Mouse (Mus musculus): ENCODE data around the gene Gm45234.
A peak's percentile ranks its signal among the peaks of the same experiment; 100 is the strongest.

The Gm45234 gene

GRCm38 (mm10) chr6:124738511-124739023, 17.3 kb downstream of the Gm45234 start, which contains the start of gene Ptpn6:
TSS of gene Ptpn6 (minus strand) at chr6:124738714.
- DNase-seq: peak; percentile 79 to 90

GRCm38 (mm10) chr6:124737040-124737439, 18.8 kb downstream of the Gm45234 start:
- no peak for DNase-seq

GRCm38 (mm10) chr6:124734417-124734816, 21.4 kb downstream of the Gm45234 start:
- DNase-seq: no peak

GRCm38 (mm10) chr6:124732476-124733370, 23.1 kb downstream of the Gm45234 start:
- peak; percentile 44 to 59 for DNase-seq

- DNase-seq: no peak
Measured at GRCm38 (mm10) chr6:124731038-124731437, 24.8 kb downstream of the Gm45234 start.

GRCm38 (mm10) chr6:124729850-124730705, 25.7 kb downstream of the Gm45234 start:
- DNase-seq: no peak

GRCm38 (mm10) chr6:124728621-124729020, 27.2 kb downstream of the Gm45234 start:
- no peak for DNase-seq

- DNase-seq: no peak
Measured at GRCm38 (mm10) chr6:124724472-124724871, 31.3 kb downstream of the Gm45234 start.

GRCm38 (mm10) chr6:124723541-124723940, 32.3 kb downstream of the Gm45234 start:
- DNase-seq: no peak

- DNase-seq: no peak
Measured at GRCm38 (mm10) chr6:124722876-124723473, 32.8 kb downstream of the Gm45234 start.

GRCm38 (mm10) chr6:124720904-124721303, 34.9 kb downstream of the Gm45234 start:
- DNase-seq: no peak

- DNase-seq: no peak
Measured at GRCm38 (mm10) chr6:124719354-124719978, 36.4 kb downstream of the Gm45234 start.

GRCm38 (mm10) chr6:124718703-124719102, 37.1 kb downstream of the Gm45234 start:
- DNase-seq: peak; percentile 63 to 77

- no peak for DNase-seq
Measured at GRCm38 (mm10) chr6:124717968-124718367, 37.9 kb downstream of the Gm45234 start.

GRCm38 (mm10) chr6:124716864-124717490, 38.8 kb downstream of the Gm45234 start:
- peak; percentile 71 to 78 for DNase-seq

GRCm38 (mm10) chr6:124712918-124713317, 42.9 kb downstream of the Gm45234 start:
- no peak for DNase-seq

- DNase-seq: peak; percentile 99
Measured at GRCm38 (mm10) chr6:124711824-124712782, 43.7 kb downstream of the Gm45234 start, which contains the start of the genes Emg1 and Phb2. TSS of gene Emg1 (minus strand) at chr6:124712178. TSS of gene Phb2 (plus strand) at chr6:124712336.

GRCm38 (mm10) chr6:124708289-124708889, 47.4 kb downstream of the Gm45234 start:
- DNase-seq: no peak

- DNase-seq: no peak
Measured at GRCm38 (mm10) chr6:124706061-124706627, 49.7 kb downstream of the Gm45234 start.

GRCm38 (mm10) chr6:124704417-124704816, 51.4 kb downstream of the Gm45234 start:
- DNase-seq: no peak
